Mouse (Mus musculus): ENCODE results near the gene Ap1m1.

The Ap1m1 gene

GRCm38 (mm10) chr8:72259862-72260261, 20.0 kb downstream of the Ap1m1 start:
- no peak for DNase-seq (ENCODE audit: low spot score in 2 of 2)

GRCm38 (mm10) chr8:72260585-72260984, 20.8 kb downstream of the Ap1m1 start:
- no peak for DNase-seq (ENCODE audit: low spot score in 2 of 2)

GRCm38 (mm10) chr8:72261019-72261418, 21.2 kb downstream of the Ap1m1 start:
- peak in 1 of 2 experiments; percentile 38 for DNase-seq (ENCODE audit: low spot score in 2 of 2)

GRCm38 (mm10) chr8:72261431-72261830, 21.6 kb downstream of the Ap1m1 start:
- DNase-seq (ENCODE audit: low spot score in 2 of 2): no peak

GRCm38 (mm10) chr8:72261872-72262271, 22.1 kb downstream of the Ap1m1 start:
- no peak for DNase-seq (ENCODE audit: low spot score in 2 of 2)

- no peak for DNase-seq (ENCODE audit: low spot score in 2 of 2)
Observed at GRCm38 (mm10) chr8:72262756-72263155, 22.9 kb downstream of the Ap1m1 start.

- DNase-seq (ENCODE audit: low spot score in 2 of 2): no peak
Observed at GRCm38 (mm10) chr8:72263451-72263850, 23.6 kb downstream of the Ap1m1 start.

GRCm38 (mm10) chr8:72265342-72265741, 25.5 kb downstream of the Ap1m1 start:
- no peak for DNase-seq (ENCODE audit: low spot score in 2 of 2)

- DNase-seq (ENCODE audit: low spot score in 2 of 2): no peak
Observed at GRCm38 (mm10) chr8:72266671-72267070, 26.9 kb downstream of the Ap1m1 start.

GRCm38 (mm10) chr8:72267106-72267505, 27.3 kb downstream of the Ap1m1 start:
- DNase-seq (ENCODE audit: low spot score in 2 of 2): no peak

GRCm38 (mm10) chr8:72268356-72268755, 28.5 kb downstream of the Ap1m1 start:
- no peak for DNase-seq (ENCODE audit: low spot score in 2 of 2)

GRCm38 (mm10) chr8:72270606-72271005, 30.8 kb downstream of the Ap1m1 start:
- DNase-seq (ENCODE audit: low spot score in 2 of 2): no peak

- DNase-seq (ENCODE audit: low spot score in 2 of 2): no peak
Observed at GRCm38 (mm10) chr8:72271051-72271660, 31.3 kb downstream of the Ap1m1 start.

- DNase-seq (ENCODE audit: low spot score in 2 of 2): no peak
Observed at GRCm38 (mm10) chr8:72271691-72272090, 31.9 kb downstream of the Ap1m1 start.

GRCm38 (mm10) chr8:72272361-72272760, 32.5 kb downstream of the Ap1m1 start:
- DNase-seq (ENCODE audit: low spot score in 2 of 2): peak; percentile 28 to 66

GRCm38 (mm10) chr8:72273111-72273770, 33.4 kb downstream of the Ap1m1 start:
- no peak for DNase-seq (ENCODE audit: low spot score in 2 of 2)

- DNase-seq (ENCODE audit: low spot score in 2 of 2): no peak
Observed at GRCm38 (mm10) chr8:72273807-72274206, 34.0 kb downstream of the Ap1m1 start.

- DNase-seq (ENCODE audit: low spot score in 2 of 2): no peak
Observed at GRCm38 (mm10) chr8:72277244-72277643, 37.4 kb downstream of the Ap1m1 start.

- no peak for DNase-seq (ENCODE audit: low spot score in 2 of 2)
Observed at GRCm38 (mm10) chr8:72279151-72279550, 39.3 kb downstream of the Ap1m1 start.

GRCm38 (mm10) chr8:72281634-72282033, 41.8 kb downstream of the Ap1m1 start:
- no peak for DNase-seq (ENCODE audit: low spot score in 2 of 2)

- DNase-seq (ENCODE audit: low spot score in 2 of 2): no peak
Observed at GRCm38 (mm10) chr8:72285285-72285684, 45.5 kb downstream of the Ap1m1 start.

GRCm38 (mm10) chr8:72289051-72289450, 49.2 kb downstream of the Ap1m1 start:
- no peak for DNase-seq (ENCODE audit: low spot score in 2 of 2)

GRCm38 (mm10) chr8:72291104-72291503, 51.3 kb downstream of the Ap1m1 start:
- DNase-seq (ENCODE audit: low spot score in 2 of 2): no peak

GRCm38 (mm10) chr8:72293309-72293708, 53.5 kb downstream of the Ap1m1 start:
- no peak for DNase-seq (ENCODE audit: low spot score in 2 of 2)
